Mouse (Mus musculus) embryonic facial prominence, embryonic 13.5 days (tissue): ENCODE measurements around the gene Spata17. TPM values are rescaled to one million over a fixed set of nuclear protein-coding genes. Genes with fewer than 3 reads are reported as not detected.

Experiments used
- ATAC-seq: fragments of 200-750 bp; cut with Nextera tagmentation; 2 replicates; pipeline ENCODE4 v1.8.0; 2017; ENCODE audit warnings: low read depth; ENCODE audit not compliant: insufficient number of reproducible peaks, insufficient read depth, low FRiP score, low TSS enrichment
- H3K27ac ChIP-seq: fragments of 300-500 bp; sonication (generic); 2 replicates; pipeline ENCODE4 v1.5.1; 2015; ENCODE audit warnings: moderate library complexity, mild to moderate bottlenecking, inconsistent platforms
- H3K27me3 ChIP-seq: fragments of 300-500 bp; sonication (generic); 2 replicates; pipeline ENCODE4 v1.6.1; 2015; ENCODE audit warnings: mild to moderate bottlenecking, inconsistent platforms
- H3K36me3 ChIP-seq: fragments of 300-500 bp; sonication (generic); 2 replicates; pipeline ENCODE4 v1.6.1; 2015; ENCODE audit warnings: mild to moderate bottlenecking, inconsistent platforms
- H3K4me1 ChIP-seq: fragments of 300-500 bp; sonication (generic); 2 replicates; pipeline ENCODE4 v1.6.1; 2015; ENCODE audit warnings: inconsistent platforms
- H3K4me2 ChIP-seq: fragments of 300-500 bp; sonication (generic); 2 replicates; pipeline ENCODE4 v1.6.1; 2015; ENCODE audit warnings: moderate library complexity, mild to moderate bottlenecking, inconsistent platforms
- H3K4me3 ChIP-seq: fragments of 300-500 bp; sonication (generic); 2 replicates; pipeline ENCODE4 v1.5.1; 2015; ENCODE audit warnings: mild to moderate bottlenecking, inconsistent platforms
- H3K9ac ChIP-seq: fragments of 300-500 bp; sonication (generic); 2 replicates; pipeline ENCODE4 v1.6.1; 2015; ENCODE audit warnings: mild to moderate bottlenecking, inconsistent platforms
- H3K9me3 ChIP-seq: fragments of 300-500 bp; sonication (generic); 2 replicates; pipeline ENCODE4 v1.6.1; 2016; ENCODE audit warnings: inconsistent platforms
- WGBS: fragments of 180-500 bp; shearing (Covaris S2); methylation state at CpG from one replicate; pipeline ENCODE4 v1.1.7; 2015; ENCODE audit warnings: mixed read lengths; 5-methylcytosine and 5-hydroxymethylcytosine counted together
- polyA plus RNA-seq: library from polyadenylated mRNA; unstranded; fragments of >200 nt; fragmentation: Nextera tagmentation; extraction: Ambion mirVana; gene quantifications from 2 replicates; pipeline ENCODE4 v1.2.1, GENCODE M21; 2015

Gene Spata17
- polyA plus RNA-seq, 1 experiment from 2014 or later, result 0.74 TPM

DNA sequence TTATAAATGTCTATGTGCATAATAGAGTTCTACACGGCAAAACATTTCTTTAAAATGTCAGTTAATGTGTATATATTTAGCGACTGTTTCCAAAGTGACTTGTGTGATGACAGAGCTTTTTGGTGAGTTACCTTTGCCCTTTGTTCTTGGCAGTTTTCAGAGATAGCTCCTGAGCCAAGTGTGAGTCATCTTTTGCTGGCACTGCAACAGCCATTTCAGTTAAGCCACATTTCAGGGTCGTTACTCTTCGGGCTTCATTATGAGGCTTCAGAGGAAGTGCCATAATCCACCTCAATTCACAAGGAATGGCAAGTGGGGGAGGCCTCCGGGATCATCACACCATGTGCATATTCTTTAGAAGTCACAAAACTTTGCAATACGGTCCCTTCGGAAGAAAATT, 195.3 kb downstream of the Spata17 start:
- Histone ChIP-seq H3K4me1 (peaks cover 3% of the 10 kb centered on the region; the same call in 1 of the 2 replicates), H3K4me3 (no peak overlapping the region), H3K4me2 (no peak overlapping the region), H3K27ac (no peak overlapping the region), H3K9ac (no peak overlapping the region), H3K36me3 (no peaks in the 10 kb centered on the region), H3K9me3 (no peaks in the 10 kb centered on the region), H3K27me3 (no peaks in the 10 kb centered on the region)
- no peak for ATAC-seq
- 88% methylated on average over 7 of the region's 7 CpGs for WGBS

DNA sequence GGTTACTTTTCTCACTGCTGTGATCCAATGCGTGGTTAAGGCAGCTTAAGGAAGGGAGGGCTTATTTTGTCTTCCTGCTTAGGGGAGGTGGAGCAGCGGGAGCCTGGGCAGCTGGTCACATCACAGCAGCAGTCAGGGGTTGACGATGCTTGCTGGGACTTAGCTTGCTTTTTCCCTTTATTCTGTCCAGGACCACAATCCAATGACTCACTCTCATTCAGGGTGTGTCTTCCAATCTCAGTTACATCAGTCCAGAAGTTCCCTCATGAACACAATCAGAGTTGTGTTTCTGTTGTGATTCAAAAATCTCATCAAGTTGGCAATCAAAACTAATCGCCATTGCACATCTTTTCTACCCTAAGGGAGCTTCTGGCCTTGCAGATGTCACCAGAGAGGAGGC, 199.1 kb downstream of the Spata17 start:
- 61% methylated on average over 4 of the region's 4 CpGs for WGBS
- Histone ChIP-seq H3K4me2 (no peak overlapping the region), H3K4me1 (peaks cover 3% of the 10 kb centered on the region; the same call in 1 of the 2 replicates), H3K4me3 (no peak overlapping the region), H3K27me3 (no peaks in the 10 kb centered on the region), H3K27ac (no peak overlapping the region), H3K9me3 (no peaks in the 10 kb centered on the region), H3K36me3 (no peaks in the 10 kb centered on the region), H3K9ac (no peak overlapping the region)
- no peak for ATAC-seq

- no peaks in the 10 kb centered on the region for H3K36me3 ChIP-seq
- 65% methylated on average over 1 of the region's 1 CpGs for WGBS
- no peak for ATAC-seq
Observed at GRCm38 (mm10) chr1:187015673-187016072, 199.6 kb downstream of the Spata17 start.

GRCm38 (mm10) chr1:187014141-187014540, 201.1 kb downstream of the Spata17 start:
- Histone ChIP-seq H3K27me3 (no peaks in the 10 kb centered on the region), H3K9ac (no peak overlapping the region), H3K27ac (no peak overlapping the region), H3K4me2 (no peak overlapping the region), H3K9me3 (no peaks in the 10 kb centered on the region), H3K36me3 (no peaks in the 10 kb centered on the region), H3K4me1 (peaks cover 3% of the 10 kb centered on the region; the same call in 1 of the 2 replicates), H3K4me3 (no peak overlapping the region)
- whole genome bisulfite sequencing, result 94% methylated on average over 2 of the region's 2 CpGs
- no peak for ATAC-seq

More at GRCm38 (mm10) chr1:187015673-187016072, 199.6 kb downstream of the Spata17 start:
- H3K4me1 ChIP-seq, result peaks cover 3% of the 10 kb centered on the region; the same call in 1 of the 2 replicates
- no peak overlapping the region for H3K9ac ChIP-seq
- no peak overlapping the region for H3K4me3 ChIP-seq
- no peaks in the 10 kb centered on the region for H3K9me3 ChIP-seq
- no peak overlapping the region for H3K4me2 ChIP-seq
- H3K27me3 ChIP-seq, result no peaks in the 10 kb centered on the region
- H3K27ac ChIP-seq, result no peak overlapping the region

DNA sequence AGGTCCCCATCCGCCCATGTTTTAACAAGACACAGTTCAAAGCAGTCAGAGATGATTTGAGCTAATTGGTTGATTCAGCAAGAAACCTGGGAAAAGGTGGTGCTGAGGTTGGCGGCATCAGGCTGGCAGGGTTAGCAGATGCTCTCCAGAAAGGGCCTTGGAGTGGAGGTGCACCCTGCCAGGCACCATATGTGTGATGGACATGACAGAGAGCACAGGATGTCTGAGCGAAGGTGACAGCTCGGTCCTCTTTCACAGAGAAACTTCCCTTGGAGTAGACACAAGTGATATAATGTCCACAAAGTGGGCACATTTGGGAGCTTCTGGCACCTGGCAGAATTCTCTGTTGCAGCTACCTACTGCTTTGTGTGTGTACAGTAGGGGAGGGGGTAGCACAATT, 203.7 kb downstream of the Spata17 start:
- H3K27ac ChIP-seq, result no peak overlapping the region
- H3K27me3 ChIP-seq, result no peaks in the 10 kb centered on the region
- WGBS, result 87% methylated on average over 4 of the region's 4 CpGs
- no peak for ATAC-seq
- no peaks in the 10 kb centered on the region for H3K36me3 ChIP-seq
- no peaks in the 10 kb centered on the region for H3K9me3 ChIP-seq
- no peaks in the 10 kb centered on the region; the same call in 1 of the 2 replicates for H3K4me1 ChIP-seq
- no peak overlapping the region for H3K9ac ChIP-seq
- no peak overlapping the region for H3K4me2 ChIP-seq
- H3K4me3 ChIP-seq, result no peak overlapping the region

GRCm38 (mm10) chr1:187010071-187010470, 205.2 kb downstream of the Spata17 start:
- Histone ChIP-seq H3K9me3 (no peaks in the 10 kb centered on the region), H3K36me3 (no peaks in the 10 kb centered on the region), H3K27me3 (no peaks in the 10 kb centered on the region), H3K4me2 (no peak overlapping the region), H3K4me1 (no peaks in the 10 kb centered on the region), H3K9ac (no peak overlapping the region), H3K27ac (no peak overlapping the region), H3K4me3 (no peak overlapping the region)
- 76% methylated on average over 11 of the region's 11 CpGs for whole genome bisulfite sequencing
- no peak for ATAC-seq

DNA sequence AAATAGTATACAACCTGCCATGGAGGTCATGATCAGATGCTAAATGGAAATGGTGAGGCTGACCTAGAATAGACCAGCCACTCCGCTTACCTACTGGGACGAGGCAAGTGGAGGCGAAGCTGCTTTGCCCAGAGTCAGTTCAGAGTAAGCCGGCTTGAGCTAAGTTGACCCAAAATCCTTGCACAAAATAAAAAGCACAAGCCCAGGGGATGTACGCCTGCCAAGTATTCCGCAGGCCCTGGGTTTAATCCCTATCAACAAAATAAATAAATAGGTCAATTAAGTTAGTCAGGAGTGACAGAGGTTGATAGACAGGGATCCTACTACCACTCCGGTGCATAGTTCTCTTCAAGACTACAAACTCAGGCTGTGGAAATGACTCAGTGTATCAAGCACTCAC, 207.0 kb downstream of the Spata17 start:
- H3K4me2 ChIP-seq, result no peak overlapping the region
- 84% methylated on average over 7 of the region's 7 CpGs for WGBS
- no peaks in the 10 kb centered on the region for H3K4me1 ChIP-seq
- H3K9ac ChIP-seq, result no peak overlapping the region
- no peak overlapping the region for H3K27ac ChIP-seq
- no peaks in the 10 kb centered on the region for H3K9me3 ChIP-seq
- no peak overlapping the region for H3K4me3 ChIP-seq
- no peaks in the 10 kb centered on the region for H3K36me3 ChIP-seq
- no peak for ATAC-seq
- H3K27me3 ChIP-seq, result no peaks in the 10 kb centered on the region

DNA sequence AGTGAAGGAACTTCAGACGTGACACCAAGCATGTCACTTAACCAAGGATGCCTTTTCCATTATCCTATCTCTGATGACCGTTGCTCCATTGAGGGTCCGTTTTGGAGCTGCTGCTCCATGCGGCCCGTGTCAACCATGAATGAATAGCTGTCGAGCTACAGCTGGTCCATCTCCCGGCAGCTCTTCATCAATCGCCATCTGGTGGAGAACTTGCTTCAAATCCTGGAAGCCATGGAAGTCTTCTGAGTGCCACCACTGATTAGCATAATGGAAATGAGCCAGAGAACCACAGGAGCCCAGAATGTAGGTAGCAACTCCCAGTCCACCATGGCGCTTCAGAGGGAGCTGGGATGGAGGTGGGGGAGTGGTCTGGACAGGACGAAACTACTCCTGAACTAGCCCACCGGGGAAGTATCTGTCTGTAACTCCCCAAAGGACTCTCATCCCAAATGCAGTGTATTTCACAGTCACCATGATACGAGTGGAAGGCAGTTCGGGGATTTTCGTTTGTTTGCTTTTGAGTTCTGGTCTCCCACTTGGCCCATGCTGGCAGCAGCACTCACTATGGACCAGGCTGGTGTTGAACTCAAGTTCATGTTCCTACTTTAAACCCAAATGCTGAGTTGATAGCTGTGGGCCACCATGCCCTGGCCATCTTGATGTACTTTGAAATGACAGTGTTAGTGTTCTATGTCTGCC, 208.9 kb downstream of the Spata17 start:
- Histone ChIP-seq H3K9me3 (no peaks in the 10 kb centered on the region), H3K4me1 (no peaks in the 10 kb centered on the region), H3K9ac (no peak overlapping the region), H3K27me3 (no peaks in the 10 kb centered on the region), H3K36me3 (no peaks in the 10 kb centered on the region), H3K27ac (no peak overlapping the region), H3K4me2 (no peak overlapping the region), H3K4me3 (no peak overlapping the region)
- no peak for ATAC-seq
- WGBS, result 90% methylated on average over 14 of the region's 14 CpGs

- Histone ChIP-seq H3K9ac (no peak overlapping the region), H3K27me3 (no peaks in the 10 kb centered on the region), H3K4me1 (no peaks in the 10 kb centered on the region), H3K36me3 (no peaks in the 10 kb centered on the region), H3K4me3 (no peak overlapping the region), H3K9me3 (no peaks in the 10 kb centered on the region), H3K27ac (no peak overlapping the region), H3K4me2 (no peak overlapping the region)
- no peak for ATAC-seq
- WGBS, result 89% methylated on average over 1 of the region's 1 CpGs
Observed at GRCm38 (mm10) chr1:187004306-187004705, 211.0 kb downstream of the Spata17 start.

DNA sequence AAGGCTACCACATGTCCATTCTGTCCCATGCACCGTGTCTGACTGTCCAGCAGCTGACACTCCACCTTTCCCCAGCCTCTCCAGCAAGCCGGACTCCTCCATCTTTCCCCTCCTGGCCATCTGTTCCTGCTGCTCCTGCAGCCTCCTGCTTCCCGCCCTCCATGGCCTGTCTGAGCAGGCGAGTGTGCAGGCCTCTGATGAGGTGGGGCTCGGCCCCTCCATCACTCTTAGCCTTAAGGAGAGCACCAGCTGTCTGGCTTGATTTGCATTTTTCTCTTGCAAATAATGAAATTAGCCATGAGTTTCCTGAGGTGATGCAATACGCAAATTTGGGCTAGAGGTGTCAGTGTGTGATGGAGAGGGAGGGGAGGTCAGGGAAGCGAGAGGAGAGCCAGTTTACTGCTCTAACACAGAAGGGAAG, 211.8 kb downstream of the Spata17 start:
- Histone ChIP-seq H3K9me3 (no peaks in the 10 kb centered on the region), H3K9ac (no peak overlapping the region), H3K27ac (no peak overlapping the region), H3K4me3 (no peak overlapping the region), H3K36me3 (no peaks in the 10 kb centered on the region), H3K4me2 (no peak overlapping the region), H3K4me1 (no peaks in the 10 kb centered on the region), H3K27me3 (no peaks in the 10 kb centered on the region)
- no peak for ATAC-seq
- 64% methylated on average over 7 of the region's 7 CpGs for WGBS

DNA sequence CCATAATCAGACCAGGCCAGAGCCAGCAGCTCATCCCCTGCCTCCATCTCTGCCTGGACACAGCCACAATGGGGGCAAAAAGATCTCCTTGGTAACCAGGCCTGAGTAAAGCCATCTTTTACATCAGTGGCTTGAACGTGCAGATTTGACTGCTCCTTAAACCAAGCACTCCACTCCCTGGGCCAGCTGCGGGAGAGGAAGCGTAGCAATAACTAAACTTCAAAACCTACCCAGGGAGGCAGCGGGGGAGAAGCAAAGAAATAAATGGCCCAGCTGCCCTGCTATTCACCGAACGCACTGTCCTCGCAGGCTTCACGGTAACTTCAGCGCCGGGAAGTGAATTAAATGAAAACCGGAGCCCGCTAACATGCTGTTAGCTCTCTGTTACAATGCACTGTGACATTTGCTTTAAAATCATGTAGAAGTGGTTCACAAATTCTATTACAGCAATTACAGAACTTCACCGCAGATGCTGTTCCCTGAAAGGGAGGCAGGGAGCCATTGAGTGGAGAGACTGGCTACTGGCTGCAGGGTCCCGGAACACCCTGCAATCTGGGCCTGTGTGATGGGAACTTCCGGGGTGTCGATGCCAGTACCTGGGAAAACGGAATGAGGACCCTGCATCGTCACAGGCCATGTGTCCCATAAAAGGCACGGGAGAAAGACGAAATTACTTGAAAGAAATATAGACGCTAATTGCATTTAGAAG, 217.5 kb downstream of the Spata17 start:
- H3K4me1 ChIP-seq, result no peaks in the 10 kb centered on the region
- no peak overlapping the region for H3K4me3 ChIP-seq
- H3K27ac ChIP-seq, result no peak overlapping the region
- no peak overlapping the region for H3K9ac ChIP-seq
- H3K36me3 ChIP-seq, result no peaks in the 10 kb centered on the region
- no peaks in the 10 kb centered on the region for H3K9me3 ChIP-seq
- WGBS, result 81% methylated on average over 21 of the region's 21 CpGs
- no peaks in the 10 kb centered on the region for H3K27me3 ChIP-seq
- ATAC-seq, result no peak
- no peak overlapping the region for H3K4me2 ChIP-seq
